Mouse (Mus musculus) G1E-ER4 (cell line): ENCODE results near the gene Serpinb3c. TPM values are rescaled to one million over a fixed set of nuclear protein-coding genes. Genes with fewer than 3 reads are reported as not detected.
"Not testable (repeated sequence)": the region's sequence is repeated elsewhere in the genome, so short reads cannot be mapped to it uniquely, and the experiment has no call there.

Source experiments
- GATA1 ChIP-seq: IDR thresholded peaks from one replicate; pipeline ENCODE4 v1.8.0; 2012; ENCODE audit warnings: low read length, inconsistent platforms
- polyA plus RNA-seq: library from polyadenylated mRNA; stranded (reverse); fragments of >175 nt; gene quantifications from 2 replicates; pipeline ENCODE4 v1.2.3, GENCODE M21; 2012

The Serpinb3c gene
- not detected in 2 replicates for polyA plus RNA-seq

DNA sequence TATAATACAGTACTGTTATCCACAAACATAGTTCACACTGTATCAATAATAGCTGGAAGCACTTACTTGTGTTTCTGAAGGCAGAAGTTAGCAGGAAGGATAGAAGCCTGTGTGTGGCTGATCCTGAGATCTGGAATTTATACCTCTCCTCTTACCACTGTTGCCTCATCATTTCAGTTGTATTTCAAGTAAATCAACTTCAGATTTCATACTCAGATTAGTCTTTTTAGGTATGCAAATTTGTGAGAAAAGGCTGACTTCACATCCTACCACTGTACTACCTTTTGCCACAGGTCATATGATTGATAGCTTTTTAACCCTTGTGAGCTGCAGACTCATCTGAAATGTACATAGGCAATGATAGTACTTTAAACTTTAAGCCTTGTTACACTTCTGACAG is at the start of gene Serpinb3c, which contains the start of gene Serpinb3b:
Gene Serpinb3c (minus strand): TSS at position 111 of the 400 bp plus-strand sequence.
Gene Serpinb3b (minus strand): TSS at position 101 of the 400 bp plus-strand sequence.
- not testable (repeated sequence) for TF ChIP-seq GATA1

Other genes with a start within 250 kb of the Serpinb3c start
- not detected in 2 replicates for gene Serpinb3a, start 226.1 kb downstream of the Serpinb3c start, polyA plus RNA-seq
- gene Serpinb3d, start 194.9 kb downstream of the Serpinb3c start, polyA plus RNA-seq, result not detected in 2 replicates
- gene Serpinb3b, start within 50 bp of the Serpinb3c start, polyA plus RNA-seq, result not detected in 2 replicates
- gene Serpinb11, start 82.8 kb upstream of the Serpinb3c start, polyA plus RNA-seq, result not detected in 2 replicates
- not detected in 2 replicates for gene Serpinb7, start 121.3 kb upstream of the Serpinb3c start, polyA plus RNA-seq
- gene Serpinb2, start 233.1 kb upstream of the Serpinb3c start, polyA plus RNA-seq, result not detected in 2 replicates